Mouse (Mus musculus): Measurements from ENCODE around the gene Flot2.
A peak's percentile ranks its signal among the peaks of the same experiment; 100 is the strongest.

Flot2 gene

DNA sequence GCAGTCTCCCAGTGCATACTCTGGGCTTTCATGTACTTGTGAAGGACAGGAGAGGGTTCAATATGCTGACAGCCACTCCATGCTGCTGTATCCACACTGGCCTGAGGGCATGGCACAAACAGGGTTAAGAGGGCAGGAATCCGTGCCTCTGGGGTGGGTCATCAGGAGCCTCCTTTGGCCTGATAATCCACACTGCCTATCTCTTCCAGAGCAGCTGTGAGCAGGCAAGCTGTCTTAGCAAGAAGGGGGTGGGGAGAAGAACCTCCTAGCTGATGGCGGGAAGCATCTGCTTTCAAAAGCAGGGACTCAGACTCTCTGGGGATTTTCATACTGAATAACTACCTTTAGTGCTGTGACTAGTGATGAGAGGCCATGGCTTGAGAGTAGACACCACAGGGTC lies 28.2 kb downstream of the Flot2 start:
- DNase-seq: no peak

DNA sequence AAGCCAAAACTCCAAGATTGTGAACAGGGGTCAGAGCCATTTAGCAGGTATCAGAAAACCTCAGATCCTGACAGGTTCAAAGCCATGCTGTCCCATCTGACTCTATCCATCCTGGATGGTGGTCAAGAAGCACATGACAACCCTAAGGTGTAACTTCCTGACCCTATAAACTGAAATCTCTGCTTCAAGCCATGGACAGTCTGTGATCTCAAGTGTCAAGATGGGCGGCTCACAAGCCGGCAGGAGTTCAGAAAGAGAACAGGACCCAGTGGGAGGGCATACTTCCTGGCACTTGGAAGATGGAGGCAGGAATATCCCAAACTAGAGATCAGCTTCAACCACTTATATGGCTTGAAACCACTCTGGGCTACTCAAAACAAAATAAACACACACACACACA lies 28.9 kb downstream of the Flot2 start:
- no peak for DNase-seq

DNA sequence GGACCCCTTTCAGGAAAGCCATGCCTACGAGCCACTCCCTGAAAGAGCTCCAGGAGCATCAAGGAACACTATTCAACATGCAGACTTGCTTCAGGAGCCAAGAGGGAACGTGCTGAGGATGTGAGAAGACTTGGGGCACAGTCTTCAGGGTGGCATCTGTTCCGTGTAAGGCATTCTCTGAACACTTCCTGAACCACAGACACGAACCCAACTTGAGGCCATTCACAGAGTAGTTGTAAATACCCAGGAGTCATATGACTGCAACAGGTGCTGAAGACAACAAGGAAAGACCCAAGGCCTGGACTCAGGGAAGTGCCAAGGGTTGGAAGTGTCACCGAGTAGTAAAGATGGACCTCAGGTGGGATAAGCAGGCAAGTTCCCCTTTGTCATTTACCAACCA lies 29.8 kb downstream of the Flot2 start:
- no peak for DNase-seq

DNA sequence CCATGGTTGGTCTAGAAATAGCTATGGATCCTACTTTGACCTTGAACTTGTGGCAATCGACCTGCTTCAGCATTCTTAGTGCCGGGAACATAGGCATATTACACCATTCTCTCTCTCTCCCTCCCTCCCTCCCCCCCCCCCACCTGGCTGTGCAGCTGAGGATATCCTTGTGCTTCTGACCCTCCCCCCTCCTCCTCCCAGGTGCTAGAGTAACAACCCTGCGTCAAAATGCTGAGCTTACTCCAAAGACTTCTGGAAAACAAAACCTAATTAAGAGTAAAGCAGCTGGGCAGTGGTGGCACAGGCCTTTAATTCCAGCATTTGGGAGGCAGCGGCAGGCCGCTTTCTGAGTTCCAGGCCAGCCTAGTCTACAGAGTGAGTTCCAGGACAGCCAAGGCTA lies 31.4 kb downstream of the Flot2 start:
- DNase-seq: no peak

DNA sequence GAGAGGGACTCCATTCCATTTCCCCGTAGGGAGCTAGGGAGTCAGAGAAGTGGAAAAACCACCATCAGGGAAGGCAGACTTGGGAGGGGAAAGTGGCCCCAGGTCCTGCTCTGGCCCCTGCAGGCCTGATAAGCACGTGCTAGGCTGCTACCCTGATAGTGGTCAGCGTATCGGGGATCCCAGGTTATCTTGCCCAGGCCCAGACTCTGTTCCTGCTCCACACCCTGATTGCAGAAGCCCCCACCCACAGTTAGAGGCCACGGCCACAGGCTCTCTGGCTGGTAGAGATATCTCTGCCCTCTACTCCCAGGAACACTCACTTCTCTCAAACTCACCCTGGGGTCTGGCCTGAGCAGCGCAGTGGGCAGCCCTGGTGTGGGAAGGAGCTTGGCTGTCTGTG lies 31.9 kb downstream of the Flot2 start:
- DNase-seq: no peak

DNA sequence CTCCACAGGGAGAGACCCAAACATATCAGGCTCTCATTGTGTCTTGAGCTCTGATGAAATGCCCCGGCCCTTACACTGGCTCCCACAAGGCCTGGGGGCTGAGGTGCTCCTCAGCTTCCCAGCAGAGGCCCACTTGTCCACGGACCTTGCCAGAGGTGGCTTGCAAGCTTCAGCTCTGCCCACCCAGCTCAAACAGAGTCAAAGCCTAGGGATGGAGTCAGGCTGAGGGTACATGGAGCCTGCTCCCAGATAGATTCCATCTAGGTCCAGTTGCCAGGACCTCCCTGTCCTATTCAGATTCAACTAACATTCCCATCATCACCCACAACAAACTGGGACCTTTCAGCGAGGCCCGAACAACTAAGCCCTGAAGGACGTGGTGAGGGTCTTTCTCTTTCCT lies 34.2 kb downstream of the Flot2 start:
- DNase-seq: no peak

DNA sequence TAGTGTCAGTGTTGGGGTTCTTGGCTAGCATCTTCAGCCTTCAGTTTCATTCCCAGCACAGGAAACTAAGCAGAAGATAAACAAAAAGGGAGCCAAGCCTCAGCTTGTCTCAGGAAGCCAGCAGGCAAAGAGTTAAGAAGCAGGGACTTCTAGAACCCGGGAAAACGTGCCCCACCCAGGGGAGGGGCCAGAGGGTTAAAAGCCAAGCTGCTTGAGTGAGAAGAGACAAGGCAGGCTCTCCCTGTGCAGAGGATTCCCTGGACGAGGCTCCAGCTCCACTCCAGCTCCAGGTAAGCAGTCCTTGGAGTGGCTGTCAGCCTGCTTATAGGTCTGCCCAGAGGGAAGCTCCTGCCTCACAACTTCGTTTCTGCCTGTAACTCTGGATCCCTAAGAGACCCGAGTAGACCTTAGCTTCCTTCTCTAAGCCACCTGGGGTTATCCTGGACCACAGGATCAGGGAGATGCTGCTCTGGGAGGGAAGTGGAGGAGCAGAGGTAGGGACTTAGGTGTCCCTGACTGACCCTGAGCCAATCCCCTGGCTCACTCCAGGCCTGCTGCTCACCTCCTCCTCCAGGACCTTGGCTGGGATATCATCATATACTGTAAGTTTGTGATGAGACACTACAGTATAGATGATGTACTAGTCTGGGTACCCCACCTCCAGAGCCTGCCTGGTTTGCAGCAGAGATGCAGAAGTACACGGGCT lies 34.8 kb downstream of the Flot2 start:
- DNase-seq: no peak

DNA sequence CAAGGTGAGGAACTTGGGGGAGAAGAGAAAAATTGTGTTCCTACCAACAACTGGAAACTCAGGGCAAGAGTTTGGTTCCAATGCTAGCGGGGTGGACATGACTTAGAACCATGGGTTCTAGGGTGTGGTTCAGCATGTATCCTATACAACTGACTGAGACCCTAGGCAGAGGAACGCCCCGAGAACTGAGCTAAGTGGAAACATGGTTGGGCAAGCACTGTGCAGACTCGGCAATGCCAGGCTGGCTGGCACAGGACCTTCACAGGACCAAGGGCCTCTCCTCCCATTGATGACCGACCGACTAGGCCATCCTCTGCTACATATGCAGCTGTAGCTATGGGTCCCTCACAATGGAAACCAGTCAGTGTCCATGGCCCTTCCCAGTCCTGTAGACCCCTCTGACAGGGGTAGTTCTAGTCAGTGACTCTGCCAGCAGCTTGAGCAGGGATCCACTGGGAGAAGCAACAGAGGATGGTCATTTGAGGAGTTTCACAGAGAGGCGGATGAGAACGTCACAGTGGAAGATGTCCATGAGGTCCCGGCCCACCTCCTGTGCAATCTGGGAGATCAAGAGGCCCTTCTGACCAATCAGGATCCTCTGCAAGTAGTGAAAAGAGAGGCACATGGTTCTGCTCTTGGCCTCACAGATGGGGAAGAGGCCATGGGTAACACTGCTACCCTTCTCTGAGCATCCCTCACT lies 36.0 kb downstream of the Flot2 start:
- DNase-seq: no peak

DNA sequence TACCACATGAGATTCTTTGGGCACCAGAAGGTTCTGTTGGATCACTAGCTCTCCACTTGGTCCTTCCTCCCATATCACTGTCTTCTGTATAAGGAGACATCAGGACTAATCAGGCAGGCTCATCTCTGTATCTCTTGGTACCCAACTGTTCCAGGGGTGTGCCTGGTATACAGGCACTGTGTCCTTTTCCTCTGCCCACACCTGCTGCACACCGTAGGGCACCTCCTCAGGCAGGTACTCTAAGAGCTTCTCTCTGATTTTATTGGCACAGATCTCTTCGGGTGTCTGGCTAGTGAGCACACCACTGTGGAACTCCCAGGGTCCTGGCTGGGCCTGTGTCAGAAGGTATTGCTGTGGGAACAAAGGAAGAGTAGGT lies 36.5 kb downstream of the Flot2 start:
- DNase-seq: no peak

DNA sequence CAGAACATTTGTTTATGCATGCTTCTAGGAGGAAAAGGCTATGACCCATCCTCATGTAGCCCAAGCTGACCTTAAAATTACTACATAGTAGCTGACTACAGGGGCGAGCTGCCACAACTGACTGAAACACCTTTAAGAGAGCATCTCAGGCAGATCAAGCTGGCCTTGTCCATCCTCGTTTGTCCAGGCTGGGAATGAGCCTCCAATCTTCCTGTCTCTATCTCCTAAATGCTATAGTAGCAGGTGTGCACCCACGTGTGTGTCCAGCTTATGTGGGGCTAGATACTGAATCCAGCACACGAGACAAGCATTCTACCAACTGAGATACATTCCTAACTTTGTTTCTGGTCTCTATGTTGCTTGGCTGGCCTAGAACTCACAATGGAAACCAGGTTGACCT lies 36.9 kb downstream of the Flot2 start:
- no peak for DNase-seq

DNA sequence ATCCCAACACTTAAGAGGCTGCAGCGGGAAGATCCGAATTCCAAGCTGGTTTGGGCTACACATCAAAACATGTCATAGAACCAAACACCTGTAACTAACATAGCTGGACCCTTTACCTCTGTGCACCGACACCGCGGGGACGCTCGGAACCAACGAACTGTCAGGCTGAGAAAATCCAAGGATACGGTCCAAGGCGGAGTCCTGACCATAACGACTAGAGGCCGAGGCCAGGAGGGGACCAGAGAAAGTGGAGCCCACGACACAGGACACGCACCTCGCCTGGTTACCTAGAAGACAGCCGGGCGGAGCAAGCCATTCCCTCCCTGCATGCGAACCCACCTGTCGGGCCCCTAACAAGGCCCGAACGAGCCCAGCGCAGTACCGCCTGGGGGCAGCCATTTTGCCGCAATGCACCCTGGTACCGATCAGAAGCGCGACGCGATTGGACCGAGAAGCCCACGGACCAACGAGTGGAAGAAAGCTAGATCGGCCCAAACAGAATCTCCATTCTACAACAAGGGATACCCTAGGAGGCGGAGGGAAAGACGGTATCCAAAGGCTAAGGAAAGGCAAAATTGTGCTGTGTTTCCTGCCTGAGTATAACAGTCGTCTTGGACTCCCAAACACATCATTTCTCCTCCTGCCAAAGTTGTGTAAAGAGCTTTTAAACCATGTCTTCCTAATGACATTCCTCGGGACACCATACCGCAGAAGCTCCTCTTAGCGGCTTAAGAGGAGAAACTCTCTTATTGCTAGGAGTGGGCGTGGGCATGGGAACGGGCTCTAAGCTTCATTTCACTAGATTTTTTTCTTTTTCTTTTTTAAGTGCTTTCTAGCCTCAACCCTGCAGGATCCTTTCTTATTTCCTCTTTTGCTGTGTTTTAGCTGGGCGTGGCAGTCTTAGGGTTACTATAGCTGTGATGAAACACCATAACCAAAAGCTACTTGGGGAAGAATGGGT lies 42.5 kb downstream of the Flot2 start, which contains the start of gene Eral1:
TSS of gene Eral1 (minus strand) at position 423 of the 961 bp plus-strand sequence.
- peak; percentile 78 for DNase-seq

DNA sequence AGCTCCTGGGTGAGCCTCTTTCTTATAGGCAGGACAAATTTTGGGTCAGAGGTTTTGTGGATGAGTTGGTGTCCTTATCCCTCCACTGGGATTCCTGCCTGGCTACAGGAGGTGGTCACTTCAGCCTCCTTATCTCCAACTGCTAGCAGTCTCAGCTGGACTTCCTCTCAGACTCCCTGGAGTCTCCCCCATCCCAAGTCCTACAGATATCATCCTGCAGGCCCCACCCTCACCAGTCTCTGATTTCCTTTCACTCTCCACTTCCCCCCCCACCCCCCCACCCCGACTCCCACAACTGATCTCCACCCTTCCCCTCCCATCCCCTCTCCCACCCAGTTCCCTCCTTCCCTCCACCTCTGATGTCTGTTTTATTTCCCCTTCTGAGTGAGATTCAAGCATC lies 45.9 kb downstream of the Flot2 start:
- DNase-seq: no peak

DNA sequence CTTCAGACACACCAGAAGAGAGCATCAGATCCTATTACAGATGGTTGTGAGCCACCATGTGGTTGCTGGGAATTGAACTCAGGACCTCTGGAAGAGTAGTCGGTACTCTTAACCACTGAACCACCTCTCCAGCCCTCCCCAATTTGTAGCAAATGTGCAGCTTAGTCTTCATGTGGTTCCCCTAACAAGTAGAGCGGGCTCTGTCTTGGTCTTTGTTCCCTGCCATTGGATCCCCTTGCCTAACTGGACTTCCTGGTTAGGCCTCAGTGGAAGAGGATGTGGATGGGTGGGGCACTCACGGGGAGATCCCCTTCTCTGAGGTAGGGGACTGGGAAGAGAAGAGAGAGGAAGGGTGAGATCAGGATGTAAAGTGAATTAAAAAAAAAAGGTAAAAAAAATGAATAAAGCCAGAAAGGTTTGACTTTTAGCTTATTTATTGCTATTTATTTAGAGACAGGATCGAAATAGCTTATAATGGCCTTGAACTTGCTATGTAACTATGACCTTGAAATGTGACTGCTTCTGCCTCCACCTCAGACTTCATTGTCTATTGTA lies 49.3 kb downstream of the Flot2 start:
- no peak for DNase-seq

DNA sequence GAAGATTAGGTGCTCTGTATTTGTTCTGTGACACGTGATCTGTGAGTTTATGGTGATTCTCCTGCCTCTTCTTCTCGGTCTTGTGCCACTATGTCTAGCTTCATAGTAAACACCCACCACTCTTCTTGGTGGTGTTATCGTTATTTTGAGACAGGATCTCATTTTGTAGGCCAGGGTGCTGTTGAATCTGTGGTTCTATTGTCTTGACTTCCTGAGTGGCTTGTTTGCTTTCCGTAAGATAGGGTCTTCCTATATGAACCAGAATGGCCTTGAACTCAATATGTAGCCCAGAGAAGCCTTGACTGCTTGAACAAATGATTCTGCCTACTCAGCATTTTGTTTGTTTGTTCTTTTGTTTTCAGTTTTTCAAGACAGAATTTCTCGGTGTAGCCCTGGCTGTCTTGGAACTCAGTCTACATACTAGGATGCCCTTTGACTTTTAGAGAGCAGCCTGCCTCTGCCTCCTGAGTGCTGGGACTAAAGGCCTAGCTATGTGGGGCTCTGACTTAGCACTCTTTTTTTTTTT lies 50.1 kb downstream of the Flot2 start:
- DNase-seq: no peak

DNA sequence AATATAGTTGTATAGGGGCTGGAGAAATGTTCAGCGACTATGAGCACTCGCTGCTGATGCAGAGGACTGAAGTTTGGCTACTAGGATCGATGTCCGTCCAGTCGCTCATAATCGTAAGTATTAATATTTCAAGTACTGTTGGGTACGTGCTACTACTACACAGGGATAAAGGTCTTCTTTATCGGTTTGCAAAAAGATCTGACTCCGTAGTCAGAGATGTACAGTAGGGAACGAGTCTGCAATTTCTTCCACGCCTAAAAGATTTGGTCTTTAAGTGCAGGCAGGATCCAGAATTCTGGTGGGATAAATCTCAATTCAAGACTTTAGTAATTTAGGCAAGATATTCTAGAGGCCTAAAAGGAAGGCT lies 56.4 kb downstream of the Flot2 start:
- DNase-seq: no peak

DNA sequence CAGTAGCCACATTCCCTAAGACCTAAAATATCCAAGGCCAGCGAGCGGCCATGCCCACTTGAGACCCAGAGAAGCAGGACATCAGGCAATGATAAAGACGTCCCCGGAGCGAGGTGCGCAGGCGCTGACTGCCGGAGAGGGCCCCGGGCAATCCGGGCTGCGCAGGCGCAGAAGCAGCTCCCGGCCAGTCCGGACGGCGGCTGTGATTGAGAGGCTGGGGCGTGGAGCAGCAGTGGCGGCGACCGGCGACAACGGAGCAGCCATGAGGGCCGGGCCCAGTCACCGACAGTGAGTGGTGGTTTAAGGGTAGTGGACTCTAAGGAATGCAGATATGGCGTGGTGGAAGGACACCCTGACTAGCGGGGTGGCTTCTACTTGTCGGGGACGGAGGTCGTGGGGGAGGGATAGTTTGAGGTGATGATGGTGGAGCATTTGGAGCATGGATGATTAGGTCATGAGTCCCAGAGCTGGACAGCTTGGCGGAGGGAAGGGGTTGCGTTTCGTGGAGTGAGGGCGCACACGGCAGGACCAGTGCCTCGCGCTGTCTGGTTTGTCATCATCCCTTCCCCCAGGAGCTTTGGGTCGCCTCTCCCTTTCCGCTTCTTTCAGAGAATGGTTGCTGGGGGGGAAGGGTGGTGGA lies 56.9 kb downstream of the Flot2 start, which contains the start of gene Fam222b:
TSS of gene Fam222b (plus strand) at position 157 of the 640 bp plus-strand sequence.
- peak; percentile 94 for DNase-seq

DNA sequence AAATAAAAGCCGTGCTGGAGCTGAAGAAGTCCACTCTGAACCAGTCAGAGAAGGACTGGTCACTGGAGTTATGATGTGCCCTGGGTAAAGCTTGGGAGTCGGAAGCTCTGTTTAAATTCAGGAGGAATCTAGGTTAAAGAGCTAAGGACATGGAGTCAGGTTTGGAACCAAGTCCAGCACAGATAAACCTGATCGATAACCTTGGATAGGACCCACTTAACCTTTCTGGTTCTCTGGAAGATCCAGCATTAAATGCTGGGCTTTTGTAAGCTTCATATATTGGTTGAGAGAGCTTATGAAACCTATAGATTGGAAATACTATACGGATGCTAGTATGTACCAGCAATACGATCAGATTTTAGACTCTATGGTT lies 57.4 kb downstream of the Flot2 start:
- no peak for DNase-seq

DNA sequence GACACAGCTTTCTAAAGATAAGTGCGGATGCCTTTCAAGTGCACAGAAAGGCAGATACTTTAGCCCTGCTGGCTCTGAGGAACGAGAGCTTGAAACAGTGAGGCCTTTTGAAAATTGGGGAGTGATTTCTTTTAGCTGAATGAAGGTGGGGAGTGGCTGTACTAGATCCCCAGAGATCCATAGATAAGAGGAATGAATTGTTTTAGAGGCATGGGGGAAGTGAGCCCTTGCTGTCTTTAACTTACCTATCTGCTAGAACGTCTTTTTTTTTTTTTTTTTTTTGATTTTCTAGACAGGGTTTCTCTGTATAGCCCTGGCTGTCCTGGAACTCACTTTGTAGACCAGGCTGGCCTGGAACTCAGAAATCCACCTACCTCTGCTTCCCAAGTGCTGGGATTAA lies 59.3 kb downstream of the Flot2 start:
- no peak for DNase-seq

DNA sequence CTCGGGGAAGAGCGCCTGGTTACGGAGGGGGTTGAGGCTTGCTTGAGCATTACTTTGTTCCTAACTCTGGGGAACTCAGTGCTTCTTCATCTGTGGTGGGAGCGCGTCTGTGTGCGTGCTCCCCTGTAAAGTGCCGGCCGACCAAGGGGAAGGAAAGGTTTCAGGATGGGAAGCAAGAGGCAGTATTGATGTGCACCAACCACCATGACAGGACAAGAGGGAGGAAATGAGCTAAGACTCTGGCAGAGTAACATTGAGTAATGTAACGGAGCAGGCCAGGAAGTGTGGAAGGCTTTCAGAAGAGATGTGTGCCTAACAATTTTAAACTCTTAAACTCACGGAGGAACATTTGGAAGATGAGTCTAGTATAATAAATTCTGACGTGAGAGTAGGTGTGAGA lies 63.0 kb downstream of the Flot2 start:
- DNase-seq: no peak

DNA sequence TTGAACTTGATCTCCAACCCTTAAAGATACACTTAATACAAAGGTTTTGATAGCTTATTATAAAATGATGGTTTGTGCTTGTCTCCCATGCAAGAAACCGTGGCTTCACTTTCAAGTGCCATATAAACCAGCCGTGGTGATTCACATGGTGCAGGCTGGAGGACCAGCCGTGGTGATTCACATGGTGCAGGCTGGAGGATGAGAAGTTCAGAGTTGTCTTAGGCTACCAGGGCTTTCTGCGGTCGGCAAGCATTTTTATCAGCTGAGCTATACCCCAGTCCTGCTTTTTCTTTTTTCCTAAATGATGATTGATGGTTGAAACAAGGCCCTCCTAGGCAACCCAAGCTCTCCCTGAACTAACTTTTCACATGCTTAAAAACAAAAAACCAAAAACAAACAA lies 64.4 kb downstream of the Flot2 start:
- DNase-seq: no peak

DNA sequence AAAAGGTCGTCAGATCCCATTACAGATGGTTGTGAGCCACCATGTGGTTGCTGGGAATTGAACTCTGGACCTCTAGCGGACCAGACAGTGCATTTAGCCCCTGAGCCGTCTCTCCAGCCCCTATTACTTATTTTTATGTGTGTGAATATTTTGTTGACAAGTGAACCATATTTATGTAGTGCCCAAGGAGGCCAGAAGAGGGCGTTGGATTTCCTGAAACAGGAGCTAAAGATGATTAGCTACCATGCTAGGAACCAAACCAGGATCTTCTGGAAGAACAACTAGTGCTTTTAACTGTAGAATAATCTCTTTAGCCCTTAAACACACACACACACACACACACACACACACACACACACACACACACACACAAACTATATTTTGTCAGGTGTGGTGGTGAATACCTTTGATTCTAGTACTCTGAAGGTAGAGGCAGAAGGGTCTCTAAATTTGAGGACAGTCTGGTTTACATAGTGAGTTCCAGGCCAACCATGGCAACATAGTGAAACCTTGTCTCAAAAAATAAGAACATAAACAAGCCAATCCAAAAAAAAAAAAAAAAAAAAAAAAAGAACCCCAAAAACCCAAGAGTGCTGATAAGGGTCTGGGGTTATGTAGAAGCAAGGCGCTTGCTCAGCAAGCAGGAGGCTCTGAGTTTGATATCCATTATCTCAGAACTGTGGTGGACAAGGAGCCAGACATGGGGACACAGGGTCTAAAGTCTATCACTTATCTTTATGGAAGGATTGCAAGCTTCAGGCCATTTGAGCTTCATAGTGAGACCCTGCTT lies 65.4 kb downstream of the Flot2 start:
- no peak for DNase-seq

DNA sequence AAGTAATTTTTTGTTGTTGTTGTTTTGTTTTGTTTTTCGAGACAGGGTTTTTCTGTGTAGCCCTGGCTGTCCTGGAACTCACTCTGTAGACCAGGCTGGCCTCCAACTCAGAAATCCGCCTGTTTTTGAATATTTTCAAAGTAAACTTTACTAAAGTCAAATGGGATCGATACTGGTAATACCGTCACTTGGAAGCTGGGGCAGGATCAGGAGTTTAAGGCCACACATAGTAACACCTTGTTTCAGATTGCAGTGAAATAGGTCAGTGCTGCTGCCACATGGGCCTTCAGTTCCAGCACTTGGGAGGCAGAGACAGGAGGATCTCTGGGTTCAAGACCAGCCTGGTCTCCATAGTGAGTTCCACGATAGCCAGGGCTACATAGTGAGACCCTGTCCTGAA lies 66.8 kb downstream of the Flot2 start:
- no peak for DNase-seq

All from cerebellum, adult 11-12 months (tissue).